Mouse (Mus musculus): ENCODE measurements around the gene Galnt11. TPM values are rescaled to one million over a fixed set of nuclear protein-coding genes. Genes with fewer than 3 reads are reported as not detected.
"Not testable (repeated sequence)": the region's sequence is repeated elsewhere in the genome, so short reads cannot be mapped to it uniquely, and the experiment has no call there.

Gene Galnt11
- 39.9 and 40.4 TPM in 2 replicates for polyA plus RNA-seq (2014; fragmentation: Nextera tagmentation; extraction: Ambion mirVana)

DNA sequence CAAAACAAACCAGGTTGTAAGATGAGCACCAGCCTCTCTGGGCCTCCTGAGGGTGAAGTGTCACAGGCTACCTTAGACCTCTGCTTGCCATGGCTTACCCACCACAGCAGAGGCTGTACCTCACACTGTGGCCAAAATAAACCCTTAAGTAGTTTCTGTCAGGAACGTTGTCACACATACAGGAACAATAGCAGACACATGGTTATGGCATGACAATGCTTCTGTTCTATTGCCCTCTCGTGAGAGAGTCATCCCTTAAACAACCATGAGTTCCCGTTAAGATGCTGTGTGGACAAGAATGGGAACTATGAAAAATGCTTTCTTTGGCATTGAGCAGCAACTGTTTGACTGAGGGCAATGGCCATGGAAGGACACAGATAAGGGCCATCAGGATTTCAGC lies at the start of gene Galnt11:
Galnt11 (plus strand) TSS at position 301 of the 400 bp plus-strand sequence.
- peak within 1 kb of the TSS; percentile 77 for H3K4me2 ChIP-seq (ENCODE audit: low read length)
- H3K27me3 ChIP-seq (ENCODE audit: control insufficient read depth, insufficient read depth, low read length) = no peaks in the 10 kb centered on the region
- peak within 1 kb of the TSS; percentile 87 for H3K9ac ChIP-seq (ENCODE audit: low read length)
- H3K27ac ChIP-seq (replicated peaks in 1 of 2; ENCODE audit: control insufficient read depth in 1 of 2, insufficient read depth in 1 of 2, low read depth in 2 of 2, low read length in 2 of 2) = peak within 1 kb of the TSS; percentile 80 to 85
- 64% methylated on average over 3 of the region's 3 CpGs for WGBS
- ATAC-seq (ENCODE audit: insufficient number of reproducible peaks, insufficient read depth, low FRiP score, low read depth) = no peak
- H3K9me3 ChIP-seq (ENCODE audit: control insufficient read depth, low read length) = no peaks in the 10 kb centered on the region
- H3K4me3 ChIP-seq (ENCODE audit: control insufficient read depth in 1 of 2, insufficient read depth in 1 of 2, low read depth in 1 of 2, low read length in 2 of 2) = peak within 1 kb of the TSS; percentile 74 to 87
- H3K4me1 ChIP-seq (ENCODE audit: control insufficient read depth in 2 of 2, insufficient read depth in 2 of 2, low read length in 2 of 2) = peaks cover 0 to 10% of the 10 kb centered on the region in 2 experiments; a peak in 3 of 4 replicates
- no peaks in the 10 kb centered on the region for H3K36me3 ChIP-seq (ENCODE audit: control insufficient read depth, insufficient read depth, low read length)

DNA sequence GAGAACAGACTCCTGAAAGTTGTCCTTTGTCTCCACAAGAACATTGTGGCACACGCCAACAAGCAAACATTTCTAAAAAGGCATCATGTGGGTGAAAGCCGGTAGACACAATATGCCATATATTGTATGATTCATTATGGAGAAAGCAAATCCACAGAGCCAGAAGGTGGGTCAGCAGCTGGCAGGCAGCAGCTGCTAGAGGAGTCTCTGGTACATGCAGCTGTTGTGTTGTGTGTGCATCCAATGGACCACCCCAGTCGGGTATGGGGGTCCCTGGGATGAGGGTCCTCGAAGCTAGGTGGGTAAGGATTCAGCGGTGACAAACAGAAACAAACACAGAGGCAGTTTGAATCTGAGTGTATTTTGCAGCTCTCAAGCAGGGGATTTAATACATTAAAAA lies 43.8 kb upstream of the Galnt11 start:
- H3K27me3 ChIP-seq (ENCODE audit: control insufficient read depth, insufficient read depth, low read length); H3K4me3 ChIP-seq (ENCODE audit: control insufficient read depth in 1 of 2, insufficient read depth in 1 of 2, low read depth in 1 of 2, low read length in 2 of 2); H3K4me1 ChIP-seq (ENCODE audit: control insufficient read depth in 2 of 2, insufficient read depth in 2 of 2, low read length in 2 of 2); H3K36me3 ChIP-seq (ENCODE audit: control insufficient read depth, insufficient read depth, low read length); H3K27ac ChIP-seq (replicated peaks in 1 of 2; ENCODE audit: control insufficient read depth in 1 of 2, insufficient read depth in 1 of 2, low read depth in 2 of 2, low read length in 2 of 2); H3K9ac ChIP-seq (ENCODE audit: low read length); H3K4me2 ChIP-seq (ENCODE audit: low read length); ATAC-seq (ENCODE audit: insufficient number of reproducible peaks, insufficient read depth, low FRiP score, low read depth): not testable (repeated sequence)
- peaks cover 13% of the 10 kb centered on the region for H3K9me3 ChIP-seq (ENCODE audit: control insufficient read depth, low read length)
- WGBS = 86% methylated on average over 5 of the region's 5 CpGs

- H3K4me1 ChIP-seq (ENCODE audit: control insufficient read depth in 2 of 2, insufficient read depth in 2 of 2, low read length in 2 of 2); H3K36me3 ChIP-seq (ENCODE audit: control insufficient read depth, insufficient read depth, low read length); ATAC-seq (ENCODE audit: insufficient number of reproducible peaks, insufficient read depth, low FRiP score, low read depth); H3K9me3 ChIP-seq (ENCODE audit: control insufficient read depth, low read length); H3K4me3 ChIP-seq (ENCODE audit: control insufficient read depth in 1 of 2, insufficient read depth in 1 of 2, low read depth in 1 of 2, low read length in 2 of 2); H3K27ac ChIP-seq (replicated peaks in 1 of 2; ENCODE audit: control insufficient read depth in 1 of 2, insufficient read depth in 1 of 2, low read depth in 2 of 2, low read length in 2 of 2); H3K27me3 ChIP-seq (ENCODE audit: control insufficient read depth, insufficient read depth, low read length); H3K9ac ChIP-seq (ENCODE audit: low read length); H3K4me2 ChIP-seq (ENCODE audit: low read length): not testable (repeated sequence)
- 94% methylated on average over 4 of the region's 4 CpGs for WGBS
These were observed 43.2 kb upstream of the Galnt11 start for GRCm38 (mm10) chr5:25178543-25178942.

GRCm38 (mm10) chr5:25179284-25179683 lies 42.4 kb upstream of the Galnt11 start:
- peaks cover 4% of the 10 kb centered on the region; the same call in 1 of the 2 replicates for H3K9me3 ChIP-seq (ENCODE audit: control insufficient read depth, low read length)
- H3K27ac ChIP-seq (replicated peaks in 1 of 2; ENCODE audit: control insufficient read depth in 1 of 2, insufficient read depth in 1 of 2, low read depth in 2 of 2, low read length in 2 of 2) = no peak overlapping the region
- H3K4me2 ChIP-seq (ENCODE audit: low read length) = no peak overlapping the region
- H3K36me3 ChIP-seq (ENCODE audit: control insufficient read depth, insufficient read depth, low read length) = no peaks in the 10 kb centered on the region
- no peak overlapping the region for H3K4me3 ChIP-seq (ENCODE audit: control insufficient read depth in 1 of 2, insufficient read depth in 1 of 2, low read depth in 1 of 2, low read length in 2 of 2)
- no peaks in the 10 kb centered on the region for H3K27me3 ChIP-seq (ENCODE audit: control insufficient read depth, insufficient read depth, low read length)
- H3K9ac ChIP-seq (ENCODE audit: low read length) = no peak overlapping the region
- H3K4me1 ChIP-seq (ENCODE audit: control insufficient read depth in 2 of 2, insufficient read depth in 2 of 2, low read length in 2 of 2) = peaks cover 0 to 2% of the 10 kb centered on the region in 2 experiments; a peak in 2 of 4 replicates
- ATAC-seq (ENCODE audit: insufficient number of reproducible peaks, insufficient read depth, low FRiP score, low read depth) = no peak
- 90% methylated on average over 4 of the region's 4 CpGs for WGBS

DNA sequence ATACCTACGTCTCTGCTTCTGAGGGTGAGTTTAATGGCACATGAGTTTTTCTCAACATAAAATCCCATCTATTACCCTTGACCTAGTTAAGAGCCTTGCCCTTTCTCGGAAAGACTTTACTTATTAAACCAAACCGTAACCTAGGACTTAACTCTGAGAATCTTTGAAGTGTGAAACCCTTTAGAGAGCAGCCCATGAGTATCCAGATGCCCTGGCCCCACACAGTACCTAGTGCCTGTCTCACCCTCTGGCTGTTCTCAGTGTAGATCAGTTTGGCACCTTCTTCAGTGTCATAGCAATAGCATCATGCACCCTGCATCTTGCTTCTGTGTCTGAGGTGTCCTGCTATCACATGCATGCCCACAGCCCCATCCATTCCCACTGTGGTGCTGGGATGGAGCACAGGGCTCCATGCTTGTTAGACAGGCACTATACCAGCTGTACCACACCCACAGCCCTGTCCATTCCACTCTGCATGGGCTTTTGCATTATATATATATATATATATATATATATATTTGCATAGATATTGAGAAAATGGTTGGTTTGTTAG lies 41.7 kb upstream of the Galnt11 start:
- peaks cover 2% of the 10 kb centered on the region; the same call in 1 of the 2 replicates for H3K9me3 ChIP-seq (ENCODE audit: control insufficient read depth, low read length)
- no peak overlapping the region for H3K9ac ChIP-seq (ENCODE audit: low read length)
- no peaks in the 10 kb centered on the region for H3K36me3 ChIP-seq (ENCODE audit: control insufficient read depth, insufficient read depth, low read length)
- 85% methylated on average over 3 of the region's 3 CpGs for WGBS
- H3K4me3 ChIP-seq (ENCODE audit: control insufficient read depth in 1 of 2, insufficient read depth in 1 of 2, low read depth in 1 of 2, low read length in 2 of 2) = no peak overlapping the region
- no peaks in the 10 kb centered on the region for H3K27me3 ChIP-seq (ENCODE audit: control insufficient read depth, insufficient read depth, low read length)
- no peak for ATAC-seq (ENCODE audit: insufficient number of reproducible peaks, insufficient read depth, low FRiP score, low read depth)
- no peak overlapping the region for H3K4me2 ChIP-seq (ENCODE audit: low read length)
- H3K27ac ChIP-seq (replicated peaks in 1 of 2; ENCODE audit: control insufficient read depth in 1 of 2, insufficient read depth in 1 of 2, low read depth in 2 of 2, low read length in 2 of 2) = no peak overlapping the region
- peaks cover 0 to 2% of the 10 kb centered on the region in 2 experiments; a peak in 2 of 4 replicates for H3K4me1 ChIP-seq (ENCODE audit: control insufficient read depth in 2 of 2, insufficient read depth in 2 of 2, low read length in 2 of 2)

- H3K4me3 ChIP-seq (ENCODE audit: control insufficient read depth in 1 of 2, insufficient read depth in 1 of 2, low read depth in 1 of 2, low read length in 2 of 2) = no peak within 1 kb of the TSS
- no peak for ATAC-seq (ENCODE audit: insufficient number of reproducible peaks, insufficient read depth, low FRiP score, low read depth)
- H3K36me3 ChIP-seq (ENCODE audit: control insufficient read depth, insufficient read depth, low read length) = no peaks in the 10 kb centered on the region
- no peaks in the 10 kb centered on the region for H3K9me3 ChIP-seq (ENCODE audit: control insufficient read depth, low read length)
- H3K9ac ChIP-seq (ENCODE audit: low read length) = no peak within 1 kb of the TSS
- WGBS = 72% methylated on average over 1 of the region's 1 CpGs
- no peak within 1 kb of the TSS for H3K4me2 ChIP-seq (ENCODE audit: low read length)
- no peak within 1 kb of the TSS for H3K27ac ChIP-seq (replicated peaks in 1 of 2; ENCODE audit: control insufficient read depth in 1 of 2, insufficient read depth in 1 of 2, low read depth in 2 of 2, low read length in 2 of 2)
- H3K27me3 ChIP-seq (ENCODE audit: control insufficient read depth, insufficient read depth, low read length) = no peaks in the 10 kb centered on the region
- no peaks in the 10 kb centered on the region for H3K4me1 ChIP-seq (ENCODE audit: control insufficient read depth in 2 of 2, insufficient read depth in 2 of 2, low read length in 2 of 2)
These were observed 40.6 kb upstream of the Galnt11 start, which contains the start of gene Galntl5 for GRCm38 (mm10) chr5:25181004-25181531. Gene Galntl5, plus strand, starts transcription at chr5:25181460.

DNA sequence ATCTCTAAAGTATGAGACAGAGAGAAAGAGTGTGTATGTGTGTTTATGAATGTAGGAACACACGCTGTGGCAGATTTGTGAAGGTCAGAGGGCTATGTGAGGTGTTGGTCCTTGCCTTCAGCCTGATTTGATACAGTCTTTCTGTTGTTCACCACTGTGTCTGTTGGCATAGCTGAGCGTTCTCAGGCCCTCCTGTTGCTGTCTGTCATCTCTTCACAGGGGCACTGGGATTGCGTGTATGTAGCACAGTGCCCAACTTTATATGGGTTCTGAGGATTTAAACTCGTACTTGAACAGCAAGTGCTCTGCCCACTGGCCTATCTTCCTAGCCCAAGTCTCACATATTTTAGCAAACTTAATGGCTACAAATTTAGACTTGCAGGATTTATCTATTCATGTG lies 38.1 kb upstream of the Galnt11 start:
- no peaks in the 10 kb centered on the region for H3K9me3 ChIP-seq (ENCODE audit: control insufficient read depth, low read length)
- H3K4me3 ChIP-seq (ENCODE audit: control insufficient read depth in 1 of 2, insufficient read depth in 1 of 2, low read depth in 1 of 2, low read length in 2 of 2) = no peak overlapping the region
- no peak for ATAC-seq (ENCODE audit: insufficient number of reproducible peaks, insufficient read depth, low FRiP score, low read depth)
- H3K9ac ChIP-seq (ENCODE audit: low read length) = no peak overlapping the region
- no peaks in the 10 kb centered on the region for H3K27me3 ChIP-seq (ENCODE audit: control insufficient read depth, insufficient read depth, low read length)
- H3K4me1 ChIP-seq (ENCODE audit: control insufficient read depth in 2 of 2, insufficient read depth in 2 of 2, low read length in 2 of 2) = no peaks in the 10 kb centered on the region
- no peaks in the 10 kb centered on the region for H3K36me3 ChIP-seq (ENCODE audit: control insufficient read depth, insufficient read depth, low read length)
- WGBS = 85% methylated on average over 4 of the region's 4 CpGs
- H3K4me2 ChIP-seq (ENCODE audit: low read length) = no peak overlapping the region
- no peak overlapping the region for H3K27ac ChIP-seq (replicated peaks in 1 of 2; ENCODE audit: control insufficient read depth in 1 of 2, insufficient read depth in 1 of 2, low read depth in 2 of 2, low read length in 2 of 2)

GRCm38 (mm10) chr5:25184594-25184993 lies 37.1 kb upstream of the Galnt11 start:
- WGBS = 24% methylated on average over 2 of the region's 2 CpGs
- ATAC-seq (ENCODE audit: insufficient number of reproducible peaks, insufficient read depth, low FRiP score, low read depth) = no peak
- H3K27ac ChIP-seq (replicated peaks in 1 of 2; ENCODE audit: control insufficient read depth in 1 of 2, insufficient read depth in 1 of 2, low read depth in 2 of 2, low read length in 2 of 2) = no peak overlapping the region
- H3K9me3 ChIP-seq (ENCODE audit: control insufficient read depth, low read length) = no peaks in the 10 kb centered on the region
- H3K4me1 ChIP-seq (ENCODE audit: control insufficient read depth in 2 of 2, insufficient read depth in 2 of 2, low read length in 2 of 2) = no peaks in the 10 kb centered on the region
- H3K9ac ChIP-seq (ENCODE audit: low read length) = no peak overlapping the region
- H3K36me3 ChIP-seq (ENCODE audit: control insufficient read depth, insufficient read depth, low read length) = no peaks in the 10 kb centered on the region
- no peak overlapping the region for H3K4me2 ChIP-seq (ENCODE audit: low read length)
- H3K27me3 ChIP-seq (ENCODE audit: control insufficient read depth, insufficient read depth, low read length) = no peaks in the 10 kb centered on the region
- H3K4me3 ChIP-seq (ENCODE audit: control insufficient read depth in 1 of 2, insufficient read depth in 1 of 2, low read depth in 1 of 2, low read length in 2 of 2) = no peak overlapping the region
